Mouse (Mus musculus): Measurements from ENCODE around the gene Ppm1l.

DNA sequence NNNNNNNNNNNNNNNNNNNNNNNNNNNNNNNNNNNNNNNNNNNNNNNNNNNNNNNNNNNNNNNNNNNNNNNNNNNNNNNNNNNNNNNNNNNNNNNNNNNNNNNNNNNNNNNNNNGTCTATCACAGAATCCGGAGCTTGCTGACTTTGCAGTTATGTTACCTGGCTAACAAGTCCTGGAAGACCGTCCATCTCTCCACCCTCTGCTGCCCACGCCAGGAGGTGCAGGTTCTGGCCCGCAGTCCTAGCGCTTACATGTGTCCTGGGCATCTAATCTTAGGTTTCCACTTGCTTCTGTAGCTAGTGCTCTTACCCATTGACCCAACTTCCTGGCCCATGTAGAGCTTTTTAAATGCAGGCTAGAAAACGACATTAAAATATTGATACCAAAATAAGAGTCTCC, 99.5 kb downstream of the Ppm1l start:
- TF ChIP-seq POLR2AphosphoS5 (IDR thresholded peaks at IDR 0.05; ENCODE audit: borderline replicate concordance, low read depth, low read length), result no peak
- no peak for TF ChIP-seq GATA1 (IDR thresholded peaks at IDR 0.05; ENCODE audit: low read depth, low read length)
- TF ChIP-seq SIN3A (IDR thresholded peaks at IDR 0.05; ENCODE audit: low read length), result no peak
- no peak for TF ChIP-seq HCFC1 (IDR thresholded peaks at IDR 0.05; ENCODE audit: low read depth, low read length)
- TF ChIP-seq JUND (IDR thresholded peaks at IDR 0.05; ENCODE audit: low read depth, low read length), result no peak
- TF ChIP-seq CTCF (IDR thresholded peaks at IDR 0.05 in 2 of 3, conservative IDR thresholded peaks at IDR 0.05 in 1 of 3; ENCODE audit: control insufficient read depth in 1 of 3, insufficient read depth in 1 of 3, low read depth in 2 of 3, low read length in 3 of 3, poor library complexity in 1 of 3, severe bottlenecking in 1 of 3), result no peak
- TF ChIP-seq RAD21 (IDR thresholded peaks at IDR 0.05; ENCODE audit: low read depth, low read length), result no peak
- TF ChIP-seq POLR2A (IDR thresholded peaks at IDR 0.05; ENCODE audit: control insufficient read depth in 1 of 2, insufficient read depth in 1 of 2, low read depth in 1 of 2, low read length in 2 of 2, poor library complexity in 1 of 2), result no peak
- no peak for TF ChIP-seq NELFE (IDR thresholded peaks at IDR 0.05; ENCODE audit: low read depth, low read length)
- TF ChIP-seq NRF1 (IDR thresholded peaks at IDR 0.05; ENCODE audit: insufficient read depth, low read depth, low read length, poor library complexity, severe bottlenecking), result no peak
- TF ChIP-seq EP300 (IDR thresholded peaks at IDR 0.05; ENCODE audit: low read depth in 1 of 2, low read length in 2 of 2), result no peak
- TF ChIP-seq ETS1 (IDR thresholded peaks at IDR 0.05; ENCODE audit: low read depth, low read length), result no peak
